Mouse (Mus musculus) cerebellum, postnatal 14 days (tissue): Measurements from ENCODE around the gene Adi1.

ENCODE experiments used
- DNase-seq, 2 experiments: peaks; one replicate each; pipeline ENCODE4 v3.0.0; 2021; ENCODE audit warnings: mixed read lengths in 2 of 2

The Adi1 gene

DNA sequence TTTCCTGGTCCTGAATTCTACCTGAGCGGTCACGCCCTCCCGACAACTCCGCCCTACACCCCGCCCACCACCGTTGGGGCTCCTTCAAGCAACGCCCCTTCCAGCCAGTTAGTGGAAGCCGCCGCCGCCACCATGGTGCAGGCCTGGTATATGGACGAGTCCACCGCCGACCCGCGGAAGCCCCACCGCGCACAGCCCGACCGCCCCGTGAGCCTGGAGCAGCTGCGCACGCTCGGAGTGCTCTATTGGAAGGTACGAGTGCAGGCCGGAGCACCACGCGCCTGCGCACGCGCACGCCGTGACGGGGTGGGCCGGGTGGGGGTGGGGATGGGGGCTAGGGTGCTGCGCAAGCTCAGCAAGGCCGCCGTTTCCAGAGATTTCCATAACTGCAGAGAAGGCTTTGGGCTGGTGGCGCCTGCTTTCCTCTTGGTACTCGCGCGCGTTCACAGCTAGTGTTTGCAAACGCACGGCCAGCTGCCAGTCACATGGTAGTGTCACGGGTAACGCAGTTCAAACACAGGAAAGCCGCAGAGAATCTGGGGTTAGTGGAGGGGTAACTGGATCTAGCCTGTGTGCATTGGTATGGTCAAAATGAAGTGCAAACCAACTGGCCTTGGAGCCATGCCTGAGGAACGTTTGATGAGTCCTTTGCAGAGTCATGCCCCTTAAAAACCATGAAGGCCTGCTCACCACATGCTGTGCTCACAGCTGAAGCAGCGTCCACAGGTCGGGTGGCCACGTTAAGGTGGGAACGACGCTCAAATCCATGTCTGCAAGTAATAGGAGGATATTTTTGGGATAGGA is at the start of gene Adi1:
Adi1 (plus strand) TSS at position 111 of the 804 bp plus-strand sequence.
- peak; percentile 84 to 88 for DNase-seq

DNA sequence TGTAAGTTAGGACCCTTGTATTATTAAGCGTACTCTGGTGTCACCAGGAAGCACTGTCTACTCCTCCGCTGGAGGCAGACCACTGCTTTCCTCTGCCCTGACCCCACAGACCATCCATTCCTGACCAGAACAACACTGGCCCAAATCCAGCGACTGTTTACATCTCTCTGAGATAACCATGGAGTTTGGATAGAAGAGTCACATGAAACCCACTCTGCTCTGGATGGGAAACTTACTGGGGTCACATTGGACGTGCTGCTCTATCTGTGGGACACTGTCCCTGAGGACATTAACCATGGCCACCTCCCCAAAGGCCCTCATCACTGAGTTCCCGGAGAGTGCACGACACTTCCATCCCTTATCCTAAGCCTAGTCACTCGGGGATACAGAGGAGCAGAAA is 49.6 kb upstream of the Adi1 start:
- DNase-seq = no peak

GRCm38 (mm10) chr12:28627092-28627491 is 47.9 kb upstream of the Adi1 start:
- no peak for DNase-seq

- no peak for DNase-seq
Observed at GRCm38 (mm10) chr12:28628436-28628835, 46.6 kb upstream of the Adi1 start.

DNA sequence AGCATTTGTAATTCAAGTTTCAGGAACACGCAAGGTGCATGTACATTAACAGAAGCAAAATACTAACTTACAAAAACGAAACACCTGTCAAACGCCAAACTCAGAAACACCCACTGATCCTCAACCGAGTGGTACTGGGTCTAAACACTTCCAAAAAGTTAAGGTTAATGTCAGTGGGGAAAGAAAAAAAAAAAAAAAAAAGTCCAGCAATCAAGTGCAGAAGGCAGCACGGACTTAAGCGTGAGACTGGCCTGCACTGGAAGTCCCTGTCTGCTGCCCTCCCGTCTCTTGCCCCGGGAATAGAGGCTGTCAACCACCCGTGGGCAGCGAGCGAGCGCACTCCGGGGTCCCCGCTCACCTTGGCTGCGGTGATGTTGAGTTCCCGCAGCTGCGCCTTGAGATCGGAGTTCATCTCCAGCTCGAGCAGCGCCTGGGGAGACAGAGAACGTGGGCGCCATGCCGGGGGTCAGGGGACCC is 39.9 kb upstream of the Adi1 start:
- no peak for DNase-seq

DNA sequence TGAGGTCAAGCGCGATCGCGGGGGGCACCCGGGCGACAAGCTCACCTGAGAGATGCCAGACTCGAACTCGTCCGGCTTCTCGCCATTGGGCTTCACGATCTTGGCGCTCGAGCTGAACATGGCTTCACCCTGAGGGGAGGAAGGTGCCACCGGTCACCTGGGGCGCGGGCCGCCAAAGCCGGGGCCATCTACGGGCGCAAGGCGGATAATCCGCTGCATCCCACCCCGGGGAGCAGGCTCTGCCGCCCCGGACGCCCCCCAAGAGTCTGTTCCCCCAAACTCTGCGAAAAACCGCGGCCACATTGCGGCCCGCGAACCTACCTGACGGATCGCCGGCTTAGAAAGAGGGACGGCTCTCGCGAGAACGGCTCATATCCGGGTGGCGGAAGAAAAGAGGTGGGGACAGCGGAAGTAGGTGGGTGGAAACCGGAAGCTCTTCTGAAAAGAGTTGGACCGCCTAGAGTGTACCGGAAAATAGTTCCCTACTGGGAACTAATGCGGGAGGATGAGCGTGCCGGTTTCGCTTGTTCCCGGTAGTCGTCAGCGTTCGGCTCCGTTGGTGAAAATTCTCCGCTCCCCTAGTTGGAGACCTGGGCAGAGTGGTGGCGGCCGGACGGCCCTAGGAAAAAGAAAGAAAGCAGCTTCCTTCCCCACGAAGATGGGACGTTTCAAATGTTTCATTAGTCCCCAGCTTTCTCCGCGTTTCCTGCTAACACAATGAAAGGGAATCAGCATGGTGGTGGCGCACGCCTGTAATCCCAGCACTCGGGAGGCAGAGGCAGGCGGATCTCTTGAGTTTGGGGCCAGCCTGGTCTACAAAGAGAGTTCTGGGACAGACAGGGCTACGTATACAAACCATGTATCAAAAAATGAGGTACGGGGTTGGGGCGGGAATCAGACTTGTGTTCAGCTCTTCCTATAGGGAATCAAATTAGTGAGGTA is 39.2 kb upstream of the Adi1 start, which contains the start of gene Rps7:
Rps7 (minus strand) TSS at position 419 of the 942 bp plus-strand sequence.
- DNase-seq = peak; percentile 95 to 96

GRCm38 (mm10) chr12:28636543-28636942 is 38.5 kb upstream of the Adi1 start:
- no peak for DNase-seq

- DNase-seq = no peak
Observed at GRCm38 (mm10) chr12:28638778-28639177, 36.3 kb upstream of the Adi1 start.

DNA sequence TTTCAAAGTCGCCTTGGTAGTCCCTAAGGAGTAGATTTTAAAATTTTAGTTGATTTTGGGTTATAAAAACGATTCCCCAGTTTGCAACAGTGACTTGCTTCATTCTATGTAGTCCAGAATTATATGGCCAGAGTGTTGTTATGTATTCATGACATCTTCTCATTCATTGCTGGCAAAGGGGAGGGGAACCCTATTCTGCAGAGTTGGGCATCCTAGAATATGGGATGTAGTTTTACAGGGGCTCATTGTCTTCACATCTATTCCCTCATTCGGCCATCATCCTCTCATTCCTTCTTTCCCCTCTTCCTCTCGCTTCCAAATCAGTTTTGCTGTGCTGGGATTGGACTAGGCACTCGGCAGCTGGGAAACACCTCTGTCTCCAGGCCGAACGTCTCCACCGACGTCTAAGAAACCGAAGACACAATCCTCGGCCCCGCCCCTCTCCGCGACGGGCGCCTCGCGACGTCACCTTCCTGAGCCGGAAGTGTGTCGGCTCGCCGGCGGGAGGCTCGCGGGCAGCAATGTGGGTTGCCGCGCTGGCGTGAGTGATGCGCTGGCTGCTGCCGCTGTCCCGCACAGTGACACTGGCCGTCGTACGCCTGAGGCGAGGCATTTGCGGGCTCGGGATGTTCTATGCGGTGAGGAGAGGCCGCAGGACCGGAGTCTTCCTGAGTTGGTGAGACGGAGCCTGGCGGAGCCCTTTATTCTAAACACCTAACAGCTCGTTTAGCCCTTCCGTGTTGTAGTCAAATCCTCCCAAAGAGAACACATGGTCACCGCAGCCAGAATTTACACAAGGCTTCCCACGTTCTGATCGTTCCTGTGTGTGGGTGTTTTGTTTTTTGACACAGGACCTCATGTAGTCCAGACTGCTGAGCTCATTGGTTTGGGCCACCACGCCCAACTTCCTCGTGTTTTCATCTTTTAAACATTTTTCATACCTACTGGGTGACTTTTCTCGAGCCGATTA is 25.6 kb upstream of the Adi1 start, which contains the start of gene Rnaseh1:
Rnaseh1 (plus strand) TSS at position 462 of the 970 bp plus-strand sequence.
- DNase-seq = peak; percentile 93 to 94

GRCm38 (mm10) chr12:28662628-28663027 is 12.4 kb upstream of the Adi1 start:
- DNase-seq = no peak

DNA sequence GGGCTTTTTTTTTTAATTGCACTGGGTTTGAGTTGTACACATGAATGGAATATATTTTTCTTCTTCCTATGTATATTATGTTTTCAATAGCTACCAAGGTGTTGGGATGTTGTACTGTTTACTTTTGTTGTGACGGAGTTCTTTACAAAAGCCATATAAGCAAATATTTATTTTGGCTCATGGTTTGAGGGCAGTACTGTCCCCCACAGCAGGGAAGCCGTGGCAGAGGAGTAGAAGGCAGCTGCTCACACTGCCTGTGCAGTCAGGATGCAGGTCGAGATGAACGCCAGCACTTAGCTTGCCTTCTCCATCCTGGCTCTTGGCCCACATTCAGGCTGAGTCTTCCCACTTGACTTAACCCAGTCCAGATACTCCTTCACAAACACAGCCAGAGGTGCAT is 8.3 kb upstream of the Adi1 start:
- DNase-seq = no peak

GRCm38 (mm10) chr12:28667287-28667686 is 7.7 kb upstream of the Adi1 start:
- DNase-seq = no peak

- no peak for DNase-seq
Observed at GRCm38 (mm10) chr12:28674038-28674720, 852 bp upstream of the Adi1 start.

GRCm38 (mm10) chr12:28675925-28676209 is 836 bp downstream of the Adi1 start:
- DNase-seq = no peak

GRCm38 (mm10) chr12:28684674-28685073 is 9.6 kb downstream of the Adi1 start:
- DNase-seq = no peak

- DNase-seq = no peak
Observed at GRCm38 (mm10) chr12:28685771-28686170, 10.7 kb downstream of the Adi1 start.

- no peak for DNase-seq
Observed at GRCm38 (mm10) chr12:28686199-28686879, 11.3 kb downstream of the Adi1 start.

DNA sequence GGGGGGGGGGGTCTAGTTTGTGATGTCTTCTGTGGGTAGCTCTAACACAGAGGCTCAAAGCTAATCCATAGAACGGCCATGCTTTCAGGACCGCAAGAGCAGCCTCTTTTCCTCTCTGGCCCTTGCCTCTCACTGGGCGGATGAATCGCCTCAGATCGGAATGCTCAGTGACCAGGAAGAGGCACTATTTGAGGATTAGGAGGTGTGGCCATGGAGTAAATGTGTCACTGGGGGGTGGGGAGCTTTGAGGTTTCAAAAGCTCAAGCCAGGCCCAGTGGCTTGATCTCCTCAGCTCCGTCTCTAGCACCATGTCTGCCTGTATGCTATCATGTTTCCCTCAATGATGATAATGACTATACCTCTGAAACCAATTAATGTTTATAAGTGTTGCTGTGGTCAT is 14.0 kb downstream of the Adi1 start:
- no peak for DNase-seq

- DNase-seq = no peak
Observed at GRCm38 (mm10) chr12:28690730-28691129, 15.7 kb downstream of the Adi1 start.

DNA sequence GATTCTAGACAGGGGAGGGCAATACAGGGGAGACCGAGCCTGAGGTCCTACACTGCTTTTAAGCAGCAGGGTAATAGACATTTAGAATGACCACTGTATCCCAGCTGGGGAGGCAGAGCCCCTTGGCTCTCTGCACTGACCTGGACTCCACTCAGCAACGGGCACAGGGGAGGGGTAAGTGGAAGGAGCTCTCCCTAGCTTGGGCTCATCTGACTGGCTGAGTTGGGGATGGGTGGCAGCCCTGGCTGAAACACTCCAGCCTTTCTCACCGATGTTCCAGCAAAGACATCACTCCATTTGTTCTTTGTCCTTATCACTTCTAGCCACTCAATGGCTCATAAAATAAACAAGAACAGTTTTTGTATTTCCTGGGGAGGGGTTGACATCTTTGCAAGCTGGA is 18.7 kb downstream of the Adi1 start:
- DNase-seq = no peak

DNA sequence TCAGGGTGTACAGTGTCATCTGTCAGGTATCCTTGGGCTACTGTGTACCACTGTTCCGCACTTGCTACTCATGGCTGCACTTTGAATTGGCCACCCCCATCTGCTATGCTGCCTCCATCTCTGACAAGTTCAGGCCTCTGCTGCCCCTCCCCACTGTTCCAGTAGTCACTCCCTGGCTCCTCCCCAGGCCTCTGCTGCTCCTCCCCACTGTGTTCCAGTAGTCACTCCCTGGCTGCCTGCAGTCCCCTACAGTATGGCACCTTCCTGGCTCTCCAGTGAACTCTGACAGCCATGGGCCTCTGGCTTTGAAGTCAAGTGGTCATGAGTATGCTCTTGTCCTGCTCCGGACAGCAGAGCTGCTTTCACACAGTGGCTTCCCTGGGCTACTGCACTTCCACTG is 19.2 kb downstream of the Adi1 start:
- no peak for DNase-seq
